Mouse (Mus musculus) heart, postnatal 4 days (tissue): Measurements from ENCODE around the gene Actc1. TPM values are rescaled to one million over a fixed set of nuclear protein-coding genes. Genes with fewer than 3 reads are reported as not detected.

Source experiments
- DNase-seq: peaks from one replicate; pipeline ENCODE4 v3.0.0; 2021
- total RNA-seq, 2 experiments: library from RNA; stranded (reverse); gene quantifications; 2 replicates each; pipeline ENCODE4 v1.2.3; 2021

Gene Actc1
- total RNA-seq, 2 experiments from 2014 or later, result 17,542 to 18,879 TPM

DNA sequence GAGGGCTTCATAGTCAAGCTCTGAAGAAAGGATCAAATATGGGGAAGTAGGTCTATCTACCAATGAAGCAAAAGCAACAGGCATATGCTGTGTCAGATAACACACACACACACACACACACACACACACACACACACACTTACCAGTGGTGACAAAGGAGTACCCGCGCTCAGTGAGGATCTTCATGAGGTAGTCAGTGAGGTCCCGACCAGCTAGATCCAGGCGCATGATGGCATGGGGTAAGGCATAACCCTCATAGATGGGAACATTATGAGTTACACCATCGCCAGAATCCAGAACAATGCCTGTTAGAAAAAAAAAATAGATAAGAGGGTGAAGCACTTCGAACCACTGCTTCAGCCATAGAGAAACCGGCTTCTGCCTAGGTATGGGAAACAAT lies 4.0 kb downstream of the Actc1 start:
- DNase-seq, result peak; percentile 30

GRCm38 (mm10) chr2:114047960-114048611 lies 5.3 kb downstream of the Actc1 start:
- peak; percentile 29 for DNase-seq

DNA sequence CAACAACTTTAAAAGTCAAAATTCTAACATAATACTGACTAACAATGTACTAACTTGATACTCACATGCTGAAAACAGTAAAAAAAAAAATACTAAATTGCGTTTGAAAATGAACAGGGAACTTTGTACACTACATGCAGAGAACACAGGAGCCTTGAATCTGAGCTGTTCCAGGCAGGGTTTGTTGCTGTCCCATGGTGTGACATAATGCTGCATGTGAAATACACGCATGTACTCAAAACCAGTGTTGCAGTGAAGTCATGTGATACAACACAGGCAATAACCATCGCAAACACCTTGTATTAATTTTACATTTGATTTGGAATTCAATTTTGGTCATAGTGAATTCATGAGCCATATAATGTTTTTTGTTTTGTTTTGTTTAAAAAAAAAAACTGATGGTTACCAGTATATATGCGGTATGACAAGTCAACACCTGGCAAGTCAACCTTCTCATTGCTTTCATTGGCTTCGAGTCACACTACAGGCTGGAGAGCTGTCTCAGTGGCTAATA lies 7.1 kb downstream of the Actc1 start:
- DNase-seq, result peak; percentile 68

DNA sequence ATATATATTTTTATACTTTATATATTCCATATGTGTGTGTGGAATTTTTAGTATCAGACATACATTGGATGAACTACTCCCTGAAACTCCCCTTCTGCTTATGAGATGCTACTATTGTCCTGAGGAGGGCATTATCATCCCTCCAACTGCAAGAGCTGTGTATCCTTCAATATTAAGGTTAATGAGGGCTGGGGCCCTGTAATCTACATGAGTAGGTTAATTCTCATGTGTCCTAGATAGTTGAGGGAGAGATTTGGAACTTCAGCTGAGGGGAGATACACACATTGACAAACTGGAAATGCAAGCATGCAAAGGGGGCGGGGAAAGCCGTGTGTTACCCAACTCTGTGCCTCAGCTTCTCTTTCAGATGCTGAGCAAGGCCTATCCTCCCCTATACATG lies 15.4 kb downstream of the Actc1 start:
- no peak for DNase-seq

DNA sequence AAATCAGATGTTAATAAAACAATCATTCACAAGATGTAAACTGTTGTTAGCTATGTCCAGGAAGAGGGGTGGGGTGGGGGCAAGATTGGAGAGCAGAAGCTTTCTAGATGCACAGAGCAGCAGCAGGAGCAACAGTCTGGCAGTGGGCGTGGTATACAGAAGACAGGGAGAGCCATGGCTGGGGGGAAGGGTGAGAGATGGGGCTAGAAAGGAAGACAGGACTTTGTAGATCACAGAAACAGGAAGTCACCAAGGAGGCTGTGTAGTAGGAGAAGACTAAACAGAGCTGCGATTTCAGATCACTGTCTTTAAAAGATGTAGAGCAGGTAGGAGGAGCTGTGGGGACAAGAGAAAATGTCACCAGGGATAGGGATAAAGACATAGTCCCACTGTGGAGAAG lies 21.1 kb downstream of the Actc1 start:
- no peak for DNase-seq

DNA sequence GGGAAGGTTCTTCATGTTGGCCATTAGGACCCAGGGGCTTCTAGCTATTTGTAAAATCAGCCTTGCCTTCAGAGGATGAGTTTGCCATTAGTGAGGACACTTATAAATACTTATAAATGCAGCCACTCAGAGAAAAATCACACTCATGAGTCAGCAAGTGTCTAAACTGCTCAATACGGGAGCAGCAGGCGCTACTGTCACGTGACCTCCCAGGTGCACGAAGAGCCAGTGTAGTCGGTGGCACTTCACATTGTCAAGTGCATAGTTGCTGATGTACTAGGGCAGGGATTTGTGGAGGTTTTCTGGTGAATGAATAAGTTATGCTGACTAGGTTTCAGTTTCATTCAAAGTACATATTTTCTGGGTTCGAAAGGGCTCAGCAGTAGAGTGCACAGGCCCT lies 30.0 kb downstream of the Actc1 start:
- DNase-seq, result no peak

GRCm38 (mm10) chr2:114020210-114020563 lies 33.2 kb downstream of the Actc1 start:
- DNase-seq, result no peak

- DNase-seq, result no peak
Observed at GRCm38 (mm10) chr2:114019474-114020209, 33.7 kb downstream of the Actc1 start.

DNA sequence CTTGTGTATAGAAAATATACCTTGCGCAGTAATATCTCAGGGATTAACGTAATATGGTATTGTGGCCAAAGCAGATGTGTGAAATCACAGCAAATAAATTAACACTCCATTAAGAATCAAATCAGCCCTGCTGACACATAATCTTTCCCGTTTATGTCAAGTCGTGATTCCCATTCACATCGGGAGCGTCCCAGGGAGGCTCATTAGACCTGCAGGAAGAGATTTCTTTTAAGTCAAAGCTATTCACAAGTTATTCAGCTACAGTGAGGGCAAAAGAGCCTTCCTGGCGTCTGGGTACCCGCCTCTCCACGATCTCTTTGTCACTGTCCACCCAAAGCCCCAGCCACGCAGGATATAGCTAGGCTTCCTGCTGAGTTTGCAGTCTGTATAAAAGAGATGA lies 35.2 kb downstream of the Actc1 start:
- DNase-seq, result no peak

DNA sequence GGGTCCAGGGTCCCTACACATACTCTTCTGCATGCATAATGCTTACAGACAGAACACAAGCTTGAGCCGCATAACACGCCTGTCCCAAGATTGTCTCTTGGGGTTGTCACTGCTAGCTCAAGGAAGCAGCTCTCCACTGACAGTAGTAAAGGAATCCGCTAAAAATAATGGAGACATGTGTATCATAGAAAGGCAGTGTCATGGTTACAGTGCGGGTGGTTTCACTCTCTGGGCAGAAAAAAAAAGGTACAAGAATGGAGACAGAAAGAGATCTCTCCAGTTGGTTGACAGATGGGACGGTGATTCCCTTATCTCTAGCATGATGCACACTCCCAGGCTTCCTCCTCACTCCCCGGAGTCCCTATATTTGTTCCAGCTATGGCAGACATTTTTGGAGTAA lies 38.5 kb downstream of the Actc1 start:
- DNase-seq, result no peak

DNA sequence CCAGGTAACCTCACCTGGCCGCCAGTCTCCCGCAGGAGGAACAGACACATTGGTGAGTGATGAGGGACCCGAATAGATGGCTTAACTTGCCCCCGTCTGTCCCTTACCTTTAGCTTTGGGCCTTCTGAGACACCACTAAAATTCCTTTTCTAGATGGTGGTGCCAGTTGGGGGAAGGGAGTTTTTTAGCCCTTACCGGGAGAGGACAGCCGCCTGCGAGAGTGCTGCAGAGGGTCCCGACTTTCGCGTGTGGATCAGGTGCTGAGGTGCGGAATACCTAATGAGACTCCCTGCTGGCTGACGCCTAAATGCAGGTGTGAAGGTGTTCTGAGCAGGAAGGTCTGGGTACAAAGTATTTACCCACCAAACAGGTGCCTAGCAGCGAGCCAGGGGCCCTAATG lies 39.5 kb downstream of the Actc1 start:
- DNase-seq, result no peak

- DNase-seq, result peak; percentile 22
Observed at GRCm38 (mm10) chr2:114013295-114013771, 40.0 kb downstream of the Actc1 start, which contains the start of gene Gjd2. Gene Gjd2 (minus strand): TSS chr2:114013619.

DNA sequence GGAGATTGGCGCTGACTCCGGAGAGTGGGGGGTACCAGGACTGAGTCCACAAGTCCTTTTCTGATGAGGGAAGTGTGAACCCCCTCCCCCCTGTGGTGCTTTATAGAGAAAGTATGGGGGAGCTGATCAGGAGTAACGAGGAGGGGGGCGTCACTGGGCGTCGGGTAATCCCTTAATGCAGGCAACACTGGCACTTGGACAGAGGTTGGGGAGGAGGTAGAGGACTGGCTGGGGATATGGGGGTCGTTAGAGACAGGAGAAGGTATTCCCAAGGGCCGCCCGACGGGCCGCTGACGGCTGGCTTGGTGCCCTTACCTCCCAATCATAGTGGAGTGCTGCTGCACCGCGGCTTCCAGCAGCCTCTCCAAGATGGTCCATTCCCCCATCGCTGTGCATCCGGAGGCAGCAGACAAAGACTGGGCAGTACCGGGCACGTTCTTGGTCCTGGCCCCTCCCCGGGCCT lies 40.6 kb downstream of the Actc1 start:
- peak; percentile 5 for DNase-seq

DNA sequence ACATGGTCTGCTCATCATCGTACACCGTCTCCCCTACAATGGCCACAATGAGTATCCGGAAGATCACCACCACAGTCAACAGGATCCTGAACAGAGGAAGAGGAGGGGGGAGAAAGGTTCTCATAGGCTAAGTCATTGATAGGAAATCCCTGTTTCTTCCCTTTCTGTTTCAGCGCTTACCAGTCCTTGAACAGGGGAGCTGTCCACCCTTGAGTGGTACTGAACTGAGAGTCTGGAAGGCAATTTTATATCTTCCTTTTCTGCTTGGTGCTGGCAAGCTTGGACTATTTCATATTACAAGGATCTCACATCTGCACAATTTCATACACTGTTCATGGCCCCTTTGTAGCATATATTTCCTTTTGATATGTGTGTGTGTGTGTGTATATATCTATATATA lies 41.5 kb downstream of the Actc1 start:
- peak; percentile 70 for DNase-seq

DNA sequence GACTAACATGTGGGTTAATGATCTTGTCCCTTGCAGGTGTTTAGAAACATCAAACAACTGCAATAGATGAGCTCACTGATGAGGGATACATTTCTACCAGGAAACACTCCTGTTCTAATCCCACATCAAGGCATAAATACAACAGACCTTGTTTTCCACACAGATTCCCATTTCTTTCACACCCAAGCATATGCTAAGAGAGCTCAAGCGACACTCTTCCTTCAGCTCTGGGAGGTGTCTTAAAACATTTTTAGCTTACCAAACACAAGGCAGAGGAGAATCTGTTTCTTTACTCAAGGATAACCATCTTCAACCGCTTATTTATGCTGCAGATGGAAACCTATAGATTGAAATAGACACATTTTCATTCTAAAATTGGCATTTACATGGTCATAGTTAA lies 45.0 kb downstream of the Actc1 start:
- DNase-seq, result no peak

DNA sequence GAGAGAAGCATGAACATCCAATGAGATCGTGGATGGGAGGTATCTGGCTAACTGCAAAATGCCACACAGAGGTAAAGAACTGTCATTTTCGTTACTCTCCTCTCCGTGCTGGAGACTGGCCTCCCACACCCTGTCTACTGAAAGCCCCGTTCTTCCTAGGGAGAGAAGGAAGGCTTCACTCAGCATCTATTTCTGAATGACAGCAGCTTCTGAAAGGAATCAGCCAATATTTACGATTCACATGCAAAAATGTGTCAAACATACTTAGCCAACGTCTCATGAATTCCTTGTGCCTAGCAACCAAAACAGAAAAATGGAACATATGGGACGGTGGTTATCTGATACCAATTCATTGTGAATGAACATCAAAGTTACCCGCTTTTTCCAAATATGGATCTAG lies 55.9 kb downstream of the Actc1 start:
- no peak for DNase-seq

Other genes with a start within 250 kb of the Actc1 start
- under 1 TPM; 0.45 TPM for gene Scg5, start 224.4 kb downstream of the Actc1 start, total RNA-seq
- gene Arhgap11a, start 204.9 kb downstream of the Actc1 start, total RNA-seq, result 10 to 100 TPM; 40.9 to 44.8 TPM
- not detected for gene Gjd2, start 39.9 kb downstream of the Actc1 start, total RNA-seq
- gene Aqr, start 133.5 kb upstream of the Actc1 start, total RNA-seq, result 10 to 100 TPM; 26.0 to 26.6 TPM
- gene Zfp770, start 147.9 kb upstream of the Actc1 start, total RNA-seq, result 10 to 100 TPM; 14.7 to 15.5 TPM